Mouse (Mus musculus) midbrain, embryonic 12.5 days (tissue): ENCODE measurements around the gene Hdac9. TPM values are rescaled to one million over a fixed set of nuclear protein-coding genes. Genes with fewer than 3 reads are reported as not detected.

ENCODE experiments used
- ATAC-seq: fragments of 200-750 bp; cut with Nextera tagmentation; 2 replicates; pipeline ENCODE4 v1.8.0; 2017; ENCODE audit warnings: low read depth, moderate TSS enrichment, moderate library complexity; ENCODE audit not compliant: low FRiP score
- H3K27ac ChIP-seq: fragments of 300-500 bp; sonication (generic); replicated peaks from 2 replicates; pipeline ENCODE4 v1.5.1; 2016; ENCODE audit warnings: mild to moderate bottlenecking
- H3K27me3 ChIP-seq: fragments of 300-500 bp; sonication (generic); 2 replicates; pipeline ENCODE4 v1.6.1; 2016; ENCODE audit warnings: mild to moderate bottlenecking
- H3K36me3 ChIP-seq: fragments of 300-500 bp; sonication (generic); 2 replicates; pipeline ENCODE4 v1.6.1; 2016
- H3K4me1 ChIP-seq: fragments of 300-500 bp; sonication (generic); 2 replicates; pipeline ENCODE4 v1.6.1; 2016
- H3K4me2 ChIP-seq: fragments of 300-500 bp; sonication (generic); replicated peaks from 2 replicates; pipeline ENCODE4 v1.6.1; 2016; ENCODE audit warnings: mild to moderate bottlenecking, moderate library complexity
- H3K4me3 ChIP-seq: fragments of 300-500 bp; sonication (generic); 2 replicates; pipeline ENCODE4 v1.5.1; 2016; ENCODE audit warnings: mild to moderate bottlenecking
- H3K9ac ChIP-seq: fragments of 300-500 bp; sonication (generic); replicated peaks from 2 replicates; pipeline ENCODE4 v1.6.1; 2016; ENCODE audit warnings: mild to moderate bottlenecking, moderate library complexity
- H3K9me3 ChIP-seq: fragments of 300-500 bp; sonication (generic); 2 replicates; pipeline ENCODE4 v1.6.1; 2016; ENCODE audit warnings: mild to moderate bottlenecking
- WGBS: fragments of 180-500 bp; shearing (Covaris S2); methylation state at CpG from one replicate; pipeline ENCODE4 v1.1.7; 2016; 5-methylcytosine and 5-hydroxymethylcytosine counted together
- polyA plus RNA-seq: library from polyadenylated mRNA; unstranded; fragments of >200 nt; fragmentation: Nextera tagmentation; extraction: Ambion mirVana; gene quantifications from 2 replicates; pipeline ENCODE4 v1.2.1, GENCODE M21; 2016

Gene Hdac9
- polyA plus RNA-seq, 1 experiment from 2014 or later: 14.4 TPM

DNA sequence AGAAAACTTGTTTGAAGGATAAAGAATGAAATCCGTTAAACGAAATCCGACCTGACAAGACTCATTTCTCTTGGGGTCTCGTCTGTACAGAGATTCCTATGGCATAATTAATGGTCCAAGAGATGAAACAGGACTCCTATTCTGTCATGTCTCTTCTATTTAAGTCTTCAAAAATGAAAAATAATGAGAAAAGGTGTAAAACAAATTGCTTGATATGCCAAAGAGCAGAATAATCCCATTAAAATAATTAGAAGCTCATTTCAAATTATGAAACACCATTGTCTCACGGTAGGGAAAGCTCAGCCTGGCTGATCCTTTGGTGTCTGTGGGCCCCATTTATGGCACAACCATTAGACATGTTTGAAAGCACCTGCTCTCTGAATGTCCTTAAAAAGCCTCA lies 142.8 kb downstream of the Hdac9 start:
- Histone ChIP-seq H3K4me2 (no peak overlapping the region), H3K27me3 (no peaks in the 10 kb centered on the region; the same call in 1 of the 2 replicates), H3K4me3 (no peak overlapping the region), H3K9me3 (no peaks in the 10 kb centered on the region), H3K4me1 (peaks cover 3% of the 10 kb centered on the region; the same call in 1 of the 2 replicates), H3K9ac (no peak overlapping the region), H3K36me3 (no peaks in the 10 kb centered on the region), H3K27ac (no peak overlapping the region)
- WGBS: 59% methylated on average over 5 of the region's 5 CpGs
- no peak for ATAC-seq

DNA sequence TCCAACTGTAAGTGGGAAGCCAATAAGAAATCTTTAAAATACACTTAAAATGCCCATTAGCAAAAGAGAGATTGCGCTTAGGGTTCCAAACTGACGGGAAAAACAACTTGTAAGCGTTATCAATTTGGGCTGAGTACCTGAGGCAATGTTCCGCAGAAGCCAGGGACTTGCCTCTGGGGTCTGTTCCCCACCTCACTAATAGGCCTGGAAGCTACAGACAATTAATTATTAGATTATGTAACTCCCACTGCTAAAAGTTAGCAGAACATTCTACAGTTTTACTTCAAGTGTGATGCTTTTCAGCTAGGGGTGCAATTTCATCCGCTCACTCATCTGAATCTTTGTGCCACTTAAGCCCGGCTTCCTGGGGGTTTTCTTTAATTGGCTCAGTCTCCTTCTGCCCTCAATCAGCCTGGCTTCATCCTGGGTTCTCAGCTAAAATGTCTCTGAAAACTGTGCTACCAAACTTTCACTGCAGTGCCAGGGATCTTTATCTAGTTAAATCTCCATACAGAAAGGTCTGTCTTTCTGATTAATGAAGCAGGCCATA lies 149.6 kb downstream of the Hdac9 start:
- no peak for ATAC-seq
- no peaks in the 10 kb centered on the region for H3K36me3 ChIP-seq
- no peaks in the 10 kb centered on the region for H3K9me3 ChIP-seq
- no peak overlapping the region for H3K27ac ChIP-seq
- no peak overlapping the region for H3K4me3 ChIP-seq
- no peaks in the 10 kb centered on the region for H3K4me1 ChIP-seq
- WGBS: 74% methylated on average over 6 of the region's 6 CpGs
- H3K9ac ChIP-seq: no peak overlapping the region
- H3K4me2 ChIP-seq: no peak overlapping the region
- no peaks in the 10 kb centered on the region for H3K27me3 ChIP-seq

DNA sequence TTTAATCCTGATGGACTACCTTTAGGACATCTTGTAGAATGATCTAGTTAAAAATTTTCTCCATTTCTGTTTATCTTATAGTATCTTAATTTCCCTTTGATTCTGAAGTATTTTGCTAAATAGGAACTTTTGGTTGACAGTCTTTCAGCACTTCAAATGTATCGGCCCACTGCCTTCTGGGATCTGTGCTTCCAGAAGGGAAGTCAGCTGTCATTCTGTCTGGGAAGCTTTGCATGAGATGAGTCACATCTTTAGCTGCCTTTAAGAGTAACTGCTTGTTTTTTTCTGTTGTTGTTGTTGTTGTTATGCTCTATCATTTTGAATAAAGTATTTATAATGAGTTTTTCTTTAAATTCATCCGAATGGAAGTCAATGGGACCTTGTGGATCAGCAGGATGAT lies 169.6 kb downstream of the Hdac9 start:
- Histone ChIP-seq H3K4me2 (no peak overlapping the region), H3K9ac (no peak overlapping the region), H3K9me3 (no peaks in the 10 kb centered on the region), H3K4me1 (no peaks in the 10 kb centered on the region), H3K27ac (no peak overlapping the region), H3K36me3 (no peaks in the 10 kb centered on the region), H3K4me3 (no peak overlapping the region), H3K27me3 (no peaks in the 10 kb centered on the region)
- WGBS: 84% methylated on average over 2 of the region's 2 CpGs
- no peak for ATAC-seq

DNA sequence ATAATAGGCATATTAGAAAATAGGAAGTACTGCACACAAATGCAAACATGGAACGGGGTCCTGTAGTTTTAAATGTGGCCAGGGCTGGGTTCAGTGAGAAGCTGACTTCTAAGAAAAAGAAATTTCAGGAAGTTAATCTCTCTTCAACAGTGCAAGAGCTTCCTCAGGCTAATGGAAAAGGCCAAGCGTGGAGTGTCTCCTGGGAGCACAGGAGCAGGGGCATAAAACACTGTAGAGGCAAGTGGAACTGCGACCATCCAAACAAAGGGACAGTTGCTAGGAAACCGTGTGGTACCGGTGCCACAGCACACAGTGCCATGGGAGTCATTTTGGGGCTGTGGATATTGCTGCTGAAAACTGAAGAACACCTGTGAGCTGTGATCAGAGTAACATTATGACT lies 191.7 kb downstream of the Hdac9 start:
- H3K9ac ChIP-seq: no peak overlapping the region
- WGBS: 55% methylated on average over 5 of the region's 5 CpGs
- H3K4me1 ChIP-seq: no peaks in the 10 kb centered on the region
- H3K36me3 ChIP-seq: no peaks in the 10 kb centered on the region
- H3K9me3 ChIP-seq: no peaks in the 10 kb centered on the region
- no peak overlapping the region for H3K4me3 ChIP-seq
- no peak overlapping the region for H3K4me2 ChIP-seq
- H3K27me3 ChIP-seq: no peaks in the 10 kb centered on the region
- H3K27ac ChIP-seq: no peak overlapping the region
- ATAC-seq: no peak

DNA sequence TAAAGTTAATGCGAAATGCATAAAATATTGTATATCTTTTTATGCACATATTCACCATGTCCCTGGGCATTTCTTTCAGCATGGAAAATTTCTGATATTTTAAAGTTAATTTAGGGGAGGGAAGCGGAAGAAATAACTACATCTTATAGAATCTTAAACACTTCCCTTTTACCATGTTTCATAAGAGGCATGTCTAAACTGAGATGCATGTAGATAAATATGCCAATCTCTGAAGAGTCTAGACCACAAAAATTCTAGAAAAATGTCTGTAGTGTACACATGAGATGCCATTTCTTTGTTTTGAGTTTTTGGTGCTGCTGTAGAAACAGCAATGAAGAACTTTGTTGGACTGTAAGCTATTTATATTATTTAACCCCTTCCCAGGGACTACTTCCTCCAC lies 192.6 kb downstream of the Hdac9 start:
- Histone ChIP-seq H3K9me3 (no peaks in the 10 kb centered on the region), H3K36me3 (no peaks in the 10 kb centered on the region), H3K4me2 (no peak overlapping the region), H3K4me1 (no peaks in the 10 kb centered on the region), H3K9ac (no peak overlapping the region), H3K27ac (no peak overlapping the region), H3K27me3 (no peaks in the 10 kb centered on the region), H3K4me3 (no peak overlapping the region)
- no peak for ATAC-seq
- 94% methylated on average over 2 of the region's 2 CpGs for WGBS

DNA sequence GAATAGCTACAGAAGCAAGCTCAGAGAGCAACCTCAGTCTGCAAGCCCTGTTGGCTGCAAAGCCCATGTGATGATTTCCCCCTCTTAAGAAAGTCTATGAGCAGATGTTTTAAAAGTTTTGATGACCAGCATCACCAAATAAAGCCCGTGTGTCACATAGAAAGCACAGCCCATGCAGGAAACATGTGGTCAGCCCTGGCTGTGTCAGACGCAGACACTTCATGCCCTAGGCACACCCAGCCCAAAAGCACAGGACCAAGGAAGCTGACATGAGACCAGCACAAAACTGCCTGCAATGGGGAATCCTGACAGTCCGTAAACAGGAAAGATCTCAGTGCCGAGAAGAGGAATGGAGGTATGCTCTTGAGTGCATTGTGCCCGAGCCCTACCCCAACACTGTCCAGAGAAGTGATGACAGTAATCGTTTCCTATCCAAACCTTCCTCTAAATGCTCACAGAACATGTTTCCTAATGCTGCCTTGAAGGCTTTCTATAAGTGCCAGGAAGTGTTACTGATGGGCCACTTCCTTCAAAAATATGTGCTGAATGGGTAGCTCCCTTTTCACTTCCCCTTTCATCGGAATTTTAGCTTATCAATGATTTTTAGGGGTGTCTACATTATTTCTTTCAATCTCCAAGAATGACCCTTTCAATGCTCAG lies 193.9 kb downstream of the Hdac9 start:
- no peak overlapping the region for H3K27ac ChIP-seq
- no peak for ATAC-seq
- WGBS: 88% methylated on average over 7 of the region's 7 CpGs
- H3K9ac ChIP-seq: no peak overlapping the region
- H3K4me2 ChIP-seq: no peak overlapping the region
- no peaks in the 10 kb centered on the region for H3K9me3 ChIP-seq
- no peaks in the 10 kb centered on the region for H3K36me3 ChIP-seq
- H3K27me3 ChIP-seq: no peaks in the 10 kb centered on the region
- H3K4me3 ChIP-seq: no peak overlapping the region
- no peaks in the 10 kb centered on the region for H3K4me1 ChIP-seq

DNA sequence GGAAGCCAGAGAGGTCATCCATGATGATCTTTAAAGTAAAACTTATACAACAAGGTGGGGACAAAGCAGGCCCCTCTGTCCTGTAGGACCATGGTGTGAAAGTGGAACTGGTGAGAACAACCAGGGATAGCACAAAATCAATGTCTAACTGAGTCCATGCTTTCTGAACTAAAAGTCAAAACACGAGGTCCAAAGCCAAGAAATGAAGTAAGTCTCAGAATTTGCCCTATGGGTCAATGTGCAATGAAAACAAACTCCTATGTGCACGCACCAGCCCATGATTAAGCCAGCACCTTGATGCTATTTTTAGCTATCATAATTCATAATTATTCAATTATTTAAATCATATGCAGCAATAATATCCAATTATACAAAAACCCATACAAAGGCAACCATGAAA lies 196.0 kb downstream of the Hdac9 start:
- no peaks in the 10 kb centered on the region for H3K36me3 ChIP-seq
- H3K4me1 ChIP-seq: no peaks in the 10 kb centered on the region
- H3K4me3 ChIP-seq: no peak overlapping the region
- H3K27ac ChIP-seq: no peak overlapping the region
- H3K4me2 ChIP-seq: no peak overlapping the region
- no peak for ATAC-seq
- WGBS: 81% methylated on average over 2 of the region's 2 CpGs
- H3K9me3 ChIP-seq: no peaks in the 10 kb centered on the region
- no peaks in the 10 kb centered on the region for H3K27me3 ChIP-seq
- no peak overlapping the region for H3K9ac ChIP-seq

DNA sequence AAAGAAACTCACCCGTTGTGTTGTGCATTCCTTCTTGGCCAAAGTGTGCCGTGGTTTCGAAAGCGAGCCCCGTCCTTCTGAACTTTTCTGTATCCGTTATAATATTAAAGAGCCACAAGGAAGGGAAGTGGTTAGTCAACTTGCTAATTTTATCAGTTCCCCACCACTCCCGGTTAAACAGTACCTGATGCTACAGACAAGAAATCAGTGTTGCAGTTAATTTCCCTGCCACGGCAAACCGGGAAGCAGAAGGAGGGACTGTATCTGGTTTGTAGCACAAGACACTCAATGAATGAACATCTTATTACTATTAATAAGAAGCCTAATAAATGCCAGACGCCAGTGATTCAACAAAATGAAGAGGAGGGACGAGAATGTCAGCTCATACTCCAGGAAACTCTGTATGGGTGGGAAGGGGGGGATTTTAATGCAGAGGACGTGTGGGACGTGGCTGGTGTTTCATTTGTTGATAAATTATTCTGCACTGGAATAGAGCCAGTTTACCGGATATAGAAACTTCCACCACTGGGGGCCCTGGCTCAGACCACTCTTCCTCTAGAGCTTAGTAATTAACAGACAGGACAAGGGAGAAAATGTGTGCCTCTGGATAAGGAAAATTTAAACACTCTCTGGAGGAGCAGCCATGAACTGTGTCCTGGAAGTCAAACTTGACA lies 202.5 kb downstream of the Hdac9 start:
- Histone ChIP-seq H3K4me3 (no peak overlapping the region), H3K9ac (no peak overlapping the region), H3K9me3 (no peaks in the 10 kb centered on the region), H3K27me3 (no peaks in the 10 kb centered on the region), H3K36me3 (no peaks in the 10 kb centered on the region), H3K27ac (no peak overlapping the region), H3K4me1 (no peaks in the 10 kb centered on the region), H3K4me2 (no peak overlapping the region)
- WGBS: 72% methylated on average over 14 of the region's 14 CpGs
- no peak for ATAC-seq

DNA sequence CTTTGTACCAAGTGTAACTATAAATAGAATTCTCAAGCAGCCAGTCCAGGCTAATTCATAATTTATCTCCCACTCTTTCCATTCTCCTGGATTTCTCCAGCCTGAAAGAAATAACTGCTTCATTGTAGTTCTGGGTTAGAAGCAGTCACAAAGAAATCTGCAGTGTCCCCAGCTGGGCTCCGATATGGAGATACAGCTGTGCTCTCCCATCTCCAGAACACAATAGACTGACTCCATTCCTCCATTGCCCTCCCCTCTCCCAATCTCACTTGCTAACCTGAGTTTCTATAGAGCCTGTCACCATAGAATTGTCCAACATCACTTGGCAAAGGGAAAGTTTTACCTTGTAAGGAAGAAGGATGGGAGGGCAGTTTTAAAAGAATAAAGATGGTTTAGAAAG lies 218.9 kb downstream of the Hdac9 start:
- Histone ChIP-seq H3K27ac (no peak overlapping the region), H3K36me3 (no peaks in the 10 kb centered on the region), H3K4me3 (no peak overlapping the region), H3K4me2 (no peak overlapping the region), H3K9ac (no peak overlapping the region), H3K4me1 (no peaks in the 10 kb centered on the region), H3K9me3 (no peaks in the 10 kb centered on the region), H3K27me3 (no peaks in the 10 kb centered on the region)
- WGBS: 49% methylated on average over 1 of the region's 1 CpGs
- no peak for ATAC-seq

DNA sequence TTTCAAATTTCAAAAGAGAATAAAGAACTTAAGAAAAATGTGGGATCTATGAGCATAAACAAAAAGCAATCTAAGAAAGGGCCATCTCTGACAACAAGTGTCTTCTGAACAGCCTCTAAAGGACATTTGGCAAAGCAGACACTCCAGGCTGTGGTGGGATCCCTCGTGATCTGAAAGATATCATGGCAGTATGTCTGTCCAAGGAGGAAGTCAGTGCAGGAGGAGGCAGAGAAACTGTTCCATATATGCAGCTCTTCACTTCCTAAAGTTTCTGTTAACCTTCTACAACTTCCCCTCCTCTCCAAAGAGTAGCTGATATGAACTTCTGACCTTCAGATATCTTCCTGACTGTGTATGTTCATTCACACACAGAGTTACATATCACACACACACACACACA lies 220.2 kb downstream of the Hdac9 start:
- Histone ChIP-seq H3K4me3 (no peak overlapping the region), H3K27me3 (no peaks in the 10 kb centered on the region), H3K9me3 (no peaks in the 10 kb centered on the region), H3K9ac (no peak overlapping the region), H3K4me1 (no peaks in the 10 kb centered on the region), H3K27ac (no peak overlapping the region), H3K36me3 (no peaks in the 10 kb centered on the region), H3K4me2 (no peak overlapping the region)
- no peak for ATAC-seq
- 85% methylated on average over 1 of the region's 1 CpGs for WGBS

DNA sequence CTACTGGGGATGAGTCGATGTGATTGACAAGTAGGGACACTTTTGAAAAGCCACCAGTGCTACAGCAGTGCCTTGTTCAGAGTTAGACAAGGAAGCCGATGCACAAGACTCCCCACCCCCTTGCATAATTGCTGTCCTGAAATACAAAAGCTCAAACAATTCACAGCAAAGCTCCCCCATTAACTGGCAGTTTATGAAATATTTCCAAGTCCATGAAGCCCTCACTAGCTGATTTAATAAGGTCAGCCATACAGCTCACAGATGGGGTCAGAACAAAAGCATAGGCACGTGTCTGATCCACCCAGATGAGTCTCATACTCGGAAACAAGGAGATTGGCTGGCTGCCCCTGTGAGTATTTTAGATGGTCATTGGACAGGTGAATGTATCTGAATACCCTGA lies 228.0 kb downstream of the Hdac9 start:
- Histone ChIP-seq H3K27ac (no peak overlapping the region), H3K36me3 (no peaks in the 10 kb centered on the region), H3K4me3 (no peak overlapping the region), H3K4me1 (no peaks in the 10 kb centered on the region), H3K9me3 (no peaks in the 10 kb centered on the region), H3K4me2 (no peak overlapping the region), H3K9ac (no peak overlapping the region), H3K27me3 (no peaks in the 10 kb centered on the region)
- no peak for ATAC-seq
- 58% methylated on average over 4 of the region's 4 CpGs for WGBS

DNA sequence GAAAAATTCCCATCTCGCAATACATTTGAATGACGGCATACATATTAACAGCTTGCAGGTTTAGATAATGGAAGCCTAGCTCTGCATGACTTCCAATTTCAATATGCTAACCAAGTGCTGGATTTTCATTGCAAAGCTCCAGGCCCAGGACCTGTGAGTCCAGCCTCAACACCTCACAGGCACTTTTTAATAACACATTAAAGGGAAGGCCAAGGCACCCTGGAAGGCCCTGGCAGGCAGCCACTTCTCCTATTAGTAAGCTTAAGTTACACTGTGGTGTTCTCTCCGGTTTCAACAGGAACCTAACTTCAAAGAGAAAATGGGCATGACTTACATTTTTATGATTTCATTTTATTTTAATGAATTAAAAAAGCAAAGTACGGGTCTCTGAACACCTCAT lies 233.5 kb downstream of the Hdac9 start:
- H3K27me3 ChIP-seq: no peaks in the 10 kb centered on the region
- H3K27ac ChIP-seq: no peak overlapping the region
- no peak overlapping the region for H3K9ac ChIP-seq
- no peaks in the 10 kb centered on the region for H3K9me3 ChIP-seq
- ATAC-seq: no peak
- no peak overlapping the region for H3K4me3 ChIP-seq
- no peaks in the 10 kb centered on the region; the same call in 1 of the 2 replicates for H3K4me1 ChIP-seq
- no peak overlapping the region for H3K4me2 ChIP-seq
- H3K36me3 ChIP-seq: no peaks in the 10 kb centered on the region
- WGBS: 69% methylated on average over 4 of the region's 4 CpGs
